Mouse (Mus musculus) liver, postnatal 0 days (tissue): ENCODE measurements around the gene Ptcd2.

ENCODE experiments used
- CTCF ChIP-seq: sonication (generic); IDR thresholded peaks from 2 replicates; pipeline ENCODE4 v1.5.1; 2016; ENCODE audit warnings: antibody characterized with exemption, low read depth
- EP300 ChIP-seq: IDR thresholded peaks from 2 replicates; pipeline ENCODE4 v1.6.1; 2016; ENCODE audit warnings: antibody characterized with exemption, low read depth, mild to moderate bottlenecking

DNA sequence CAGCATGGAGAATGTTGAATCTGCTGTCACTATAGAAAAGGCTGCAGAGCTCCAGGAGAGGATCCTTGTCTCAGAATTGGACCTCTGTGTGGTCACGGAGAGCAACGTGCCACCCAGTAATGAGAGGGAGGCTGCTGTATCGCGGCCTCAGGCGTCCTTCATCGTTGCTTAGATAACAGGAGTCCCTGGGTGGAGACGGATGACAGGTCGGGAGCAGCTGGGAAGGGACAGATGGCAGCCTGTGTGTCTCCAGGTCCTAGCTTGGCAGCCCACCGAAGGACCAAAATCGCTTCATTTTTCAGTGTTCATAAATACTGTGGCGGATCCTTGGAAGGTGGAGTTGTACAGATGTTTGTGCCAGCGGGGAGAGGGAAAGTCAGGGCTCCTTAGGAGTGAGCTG, 24.6 kb upstream of the Ptcd2 start:
- TF ChIP-seq CTCF, result no peak
- no peak for TF ChIP-seq EP300
